Mouse (Mus musculus) G1E (cell line): ENCODE measurements around the gene Klf1.

ENCODE experiments used
- CTCF ChIP-seq: IDR thresholded peaks from 2 replicates; pipeline ENCODE4 v1.5.1; 2012; ENCODE audit warnings: low read depth, low read length, inconsistent platforms, mixed read lengths
- GATA1 ChIP-seq: IDR thresholded peaks from 2 replicates; pipeline ENCODE4 v1.6.1; 2012; ENCODE audit warnings: borderline replicate concordance, low read length, inconsistent platforms, mixed read lengths
- GATA2 ChIP-seq: IDR thresholded peaks from 2 replicates; pipeline ENCODE4 v1.6.1; 2012; ENCODE audit warnings: low read depth, low read length, inconsistent platforms, borderline replicate concordance
- POLR2AphosphoS5 ChIP-seq: IDR thresholded peaks from 2 replicates; pipeline ENCODE4 v1.6.1; 2012; ENCODE audit warnings: low read depth, low read length, inconsistent platforms; ENCODE audit not compliant: insufficient replicate concordance

GRCm38 (mm10) chr8:84947241-84947545, 45.5 kb downstream of the Klf1 start:
- TF ChIP-seq CTCF (no peak), POLR2AphosphoS5 (no peak), GATA1 (no peak), GATA2 (no peak)
